Mouse (Mus musculus) limb, embryonic 14.5 days (tissue): ENCODE measurements around the gene Mrc1. TPM values are rescaled to one million over a fixed set of nuclear protein-coding genes. Genes with fewer than 3 reads are reported as not detected.

ENCODE experiments used
- ATAC-seq: fragments of 200-750 bp; cut with Nextera tagmentation; 2 replicates; pipeline ENCODE4 v1.8.0; 2017; ENCODE audit warnings: low read depth, moderate number of reproducible peaks, moderate TSS enrichment; ENCODE audit not compliant: low FRiP score
- DNase-seq: peaks from one replicate; pipeline ENCODE4 v3.0.0-alpha.2; 2015; ENCODE audit warnings: low spot score
- H3K27ac ChIP-seq: fragments of 300-500 bp; sonication (generic); replicated peaks from 2 replicates; pipeline ENCODE4 v1.5.1; 2014; ENCODE audit warnings: low read depth, mild to moderate bottlenecking, low read length, moderate library complexity, mixed read lengths
- H3K27me3 ChIP-seq: fragments of 300-500 bp; sonication (generic); 2 replicates; pipeline ENCODE4 v1.6.1; 2014; ENCODE audit warnings: low read length, mixed read lengths; ENCODE audit not compliant: control insufficient read depth, insufficient read depth
- H3K36me3 ChIP-seq: fragments of 300-500 bp; sonication (generic); 2 replicates; pipeline ENCODE4 v1.6.1; 2014; ENCODE audit warnings: mild to moderate bottlenecking, low read length, moderate library complexity, mixed read lengths; ENCODE audit not compliant: control insufficient read depth, insufficient read depth
- H3K4me1 ChIP-seq: fragments of 300-500 bp; sonication (generic); 2 replicates; pipeline ENCODE4 v1.6.1; 2014; ENCODE audit warnings: antibody characterized with exemption, low read length, mixed read lengths; ENCODE audit not compliant: control insufficient read depth, insufficient read depth
- H3K4me2 ChIP-seq: fragments of 300-500 bp; sonication (generic); replicated peaks from 2 replicates; pipeline ENCODE4 v1.6.1; 2014; ENCODE audit warnings: low read depth, mild to moderate bottlenecking, low read length, moderate library complexity; ENCODE audit not compliant: severe bottlenecking
- H3K4me3 ChIP-seq: fragments of 300-500 bp; sonication (generic); replicated peaks from 2 replicates; pipeline ENCODE4 v1.5.1; 2014; ENCODE audit warnings: low read length
- H3K9ac ChIP-seq: fragments of 300-500 bp; sonication (generic); 2 replicates; pipeline ENCODE4 v1.6.1; 2014; ENCODE audit warnings: mild to moderate bottlenecking, low read depth, low read length, moderate library complexity; ENCODE audit not compliant: severe bottlenecking
- H3K9me3 ChIP-seq: fragments of 300-500 bp; sonication (generic); 2 replicates; pipeline ENCODE4 v1.6.1; 2016; ENCODE audit warnings: low read length; ENCODE audit not compliant: control insufficient read depth
- POLR2A ChIP-seq: fragments of 200-500 bp; IDR thresholded peaks from 2 replicates; pipeline ENCODE4 v1.8.0; 2012; ENCODE audit warnings: inconsistent platforms, mild to moderate bottlenecking, moderate library complexity, borderline replicate concordance; ENCODE audit not compliant: insufficient read depth, insufficient read length; ENCODE audit errors: extremely low read depth
- WGBS: fragments of 180-500 bp; shearing (Covaris S2); extraction: QIAGEN DNeasy Blood & Tissue Kit; methylation state at CpG from one replicate; pipeline ENCODE4 v1.1.7; 2014; 5-methylcytosine and 5-hydroxymethylcytosine counted together
- polyA plus RNA-seq, 2 experiments: library from polyadenylated mRNA; depleted of rRNA in 1 of 2; stranded (reverse) in 1 of 2; unstranded in 1 of 2; fragments of >200 nt; fragmentation: Nextera tagmentation in 1 of 2; extraction: Ambion mirVana in 1 of 2; gene quantifications; 2 replicates each; pipeline versions ENCODE4 v1.2.1 to v1.2.3; 2012 to 2014

The Mrc1 gene
- polyA plus RNA-seq, 2 experiments = 11.8 to 14.9 TPM

DNA sequence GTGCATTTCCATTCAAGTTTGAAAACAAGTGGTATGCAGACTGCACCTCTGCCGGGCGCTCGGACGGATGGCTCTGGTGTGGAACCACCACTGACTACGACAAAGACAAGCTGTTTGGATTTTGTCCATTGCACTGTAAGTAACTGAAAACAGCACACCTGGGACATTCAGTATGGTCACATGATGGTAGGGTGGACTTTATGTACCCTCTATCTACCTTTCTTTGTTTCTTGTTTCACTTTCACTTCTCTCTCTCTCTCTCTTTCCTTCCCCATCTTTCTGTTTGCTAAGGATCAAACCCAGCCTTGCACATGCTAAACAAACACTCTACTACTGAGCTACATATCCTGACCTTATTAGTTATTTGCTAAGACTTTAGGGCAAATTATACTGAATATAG is 15.0 kb downstream of the Mrc1 start:
- Histone ChIP-seq H3K4me1 (no peaks in the 10 kb centered on the region), H3K36me3 (no peaks in the 10 kb centered on the region), H3K9ac (no peak overlapping the region), H3K4me3 (no peak overlapping the region), H3K27ac (no peak overlapping the region), H3K9me3 (no peaks in the 10 kb centered on the region), H3K27me3 (no peaks in the 10 kb centered on the region), H3K4me2 (no peak overlapping the region)
- ATAC-seq (no peak), DNase-seq (no peak)
- 87% methylated on average over 5 of the region's 5 CpGs for WGBS
- TF ChIP-seq POLR2A = no peak

DNA sequence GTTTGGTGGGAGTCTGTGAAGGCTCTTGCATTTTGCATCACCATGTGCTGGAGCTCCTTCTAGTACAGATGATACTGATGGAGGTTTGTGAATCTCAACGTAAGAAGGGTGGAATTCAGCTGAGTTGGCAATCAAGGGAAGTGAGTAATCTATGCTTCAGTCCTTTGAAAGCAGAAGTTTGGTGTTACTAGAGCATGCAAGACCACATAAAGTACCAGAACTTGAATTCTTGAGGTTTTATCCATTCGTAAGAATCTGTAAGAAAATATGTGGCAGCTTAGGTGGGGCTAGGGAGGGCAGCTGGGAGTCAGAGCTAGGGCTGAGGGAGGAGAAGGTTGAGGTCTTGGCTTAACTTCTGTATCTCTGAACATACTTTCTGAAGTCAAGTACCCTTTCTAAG is 15.5 kb downstream of the Mrc1 start:
- no peak for ATAC-seq
- 69% methylated on average over 2 of the region's 2 CpGs for WGBS

DNA sequence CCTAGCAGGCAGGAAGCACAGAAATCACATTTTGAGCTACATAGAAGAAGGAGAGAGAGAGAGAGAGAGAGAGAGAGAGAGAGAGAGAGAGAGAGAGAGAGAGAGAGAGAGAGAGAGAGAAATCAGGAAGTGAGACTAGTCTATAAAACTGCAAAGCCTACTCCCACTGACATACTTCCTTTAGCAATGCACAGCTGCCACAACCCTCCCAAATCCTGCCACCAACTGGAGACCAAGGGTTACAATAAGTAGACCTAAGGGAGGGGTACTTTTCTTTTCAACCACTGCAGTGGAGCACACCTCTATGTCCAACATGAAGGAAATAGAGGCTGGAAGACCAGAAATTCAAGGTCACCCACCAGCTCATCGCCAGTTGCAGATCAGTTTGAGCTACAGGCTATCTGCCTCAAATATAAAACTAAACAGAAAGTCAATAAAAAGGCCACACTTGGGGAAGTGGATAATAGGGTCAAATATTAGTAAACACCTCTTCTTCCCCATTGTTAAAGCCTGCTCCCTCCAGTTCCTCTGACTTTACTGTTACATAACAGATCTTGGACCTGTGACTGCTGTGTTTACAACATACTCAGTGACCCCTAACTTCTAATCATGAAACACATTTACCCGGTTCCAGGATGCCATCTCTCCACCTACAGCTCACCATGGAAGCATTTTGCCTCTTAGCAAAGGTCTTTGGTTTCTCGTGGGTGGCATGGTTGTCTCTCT is 20.8 kb downstream of the Mrc1 start:
- Histone ChIP-seq H3K27me3 (no peaks in the 10 kb centered on the region), H3K9ac (no peak overlapping the region), H3K4me2 (no peak overlapping the region), H3K36me3 (no peaks in the 10 kb centered on the region), H3K4me1 (no peaks in the 10 kb centered on the region), H3K9me3 (no peaks in the 10 kb centered on the region), H3K4me3 (no peak overlapping the region), H3K27ac (no peak overlapping the region)
- no peak for TF ChIP-seq POLR2A
- DNase-seq = no peak
- no peak for ATAC-seq
- WGBS = 72% methylated on average over 3 of the region's 3 CpGs

More for the DNA sequence above, 15.5 kb downstream of the Mrc1 start:
- Histone ChIP-seq H3K27ac (no peak overlapping the region), H3K27me3 (no peaks in the 10 kb centered on the region), H3K9ac (no peak overlapping the region), H3K4me1 (no peaks in the 10 kb centered on the region), H3K36me3 (no peaks in the 10 kb centered on the region), H3K9me3 (no peaks in the 10 kb centered on the region), H3K4me3 (no peak overlapping the region), H3K4me2 (no peak overlapping the region)
- no peak for DNase-seq
- no peak for TF ChIP-seq POLR2A

DNA sequence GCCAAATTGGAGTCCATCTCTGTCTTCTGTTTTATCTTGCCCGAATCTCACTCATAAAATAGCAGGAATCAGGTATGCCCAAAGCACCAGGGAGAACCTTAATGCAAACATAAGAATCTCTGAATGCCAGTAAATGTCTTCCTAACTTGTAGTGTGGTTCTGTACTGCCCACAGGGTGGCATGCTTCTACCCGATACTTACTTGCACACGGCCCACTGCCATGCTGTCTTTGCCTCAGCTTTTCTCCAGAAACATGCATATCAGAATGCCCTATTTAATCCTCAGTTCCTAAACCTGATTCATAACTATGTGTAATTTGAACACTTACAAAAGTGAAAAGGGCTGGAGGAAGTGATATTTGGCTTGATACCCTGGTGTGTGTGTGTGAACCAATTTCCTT is 22.7 kb downstream of the Mrc1 start:
- DNase-seq = no peak
- Histone ChIP-seq H3K9me3 (no peaks in the 10 kb centered on the region), H3K4me1 (no peaks in the 10 kb centered on the region), H3K27ac (no peak overlapping the region), H3K4me3 (no peak overlapping the region), H3K27me3 (no peaks in the 10 kb centered on the region), H3K9ac (no peak overlapping the region), H3K4me2 (no peak overlapping the region), H3K36me3 (no peaks in the 10 kb centered on the region)
- TF ChIP-seq POLR2A = no peak
- 75% methylated on average over 3 of the region's 3 CpGs for WGBS
- ATAC-seq = no peak

DNA sequence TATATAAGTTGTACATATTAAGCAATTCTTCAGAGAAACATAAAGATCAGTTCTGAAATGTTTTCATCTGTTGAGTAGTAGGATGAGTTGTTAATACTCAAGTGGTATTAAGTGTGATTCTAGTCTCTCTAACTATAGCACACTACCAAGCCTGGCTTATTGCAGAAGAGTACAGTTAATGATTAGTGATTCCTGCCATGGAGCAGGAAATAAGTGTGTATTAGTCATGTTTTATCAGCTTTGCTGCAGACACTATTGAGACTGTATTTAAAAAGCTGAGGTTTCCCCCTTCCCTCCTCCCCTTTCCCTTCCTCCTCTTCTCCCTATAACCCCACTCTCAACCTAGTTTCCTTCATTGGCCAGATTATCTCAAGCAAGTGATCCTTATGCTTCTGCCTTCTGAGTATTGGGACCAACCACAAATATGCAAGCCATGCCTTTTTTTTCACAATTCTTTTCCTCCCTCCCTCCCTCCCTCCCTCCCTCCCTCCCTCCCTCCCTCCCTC is 29.2 kb downstream of the Mrc1 start:
- no peak overlapping the region for H3K4me3 ChIP-seq
- TF ChIP-seq POLR2A = no peak

DNA sequence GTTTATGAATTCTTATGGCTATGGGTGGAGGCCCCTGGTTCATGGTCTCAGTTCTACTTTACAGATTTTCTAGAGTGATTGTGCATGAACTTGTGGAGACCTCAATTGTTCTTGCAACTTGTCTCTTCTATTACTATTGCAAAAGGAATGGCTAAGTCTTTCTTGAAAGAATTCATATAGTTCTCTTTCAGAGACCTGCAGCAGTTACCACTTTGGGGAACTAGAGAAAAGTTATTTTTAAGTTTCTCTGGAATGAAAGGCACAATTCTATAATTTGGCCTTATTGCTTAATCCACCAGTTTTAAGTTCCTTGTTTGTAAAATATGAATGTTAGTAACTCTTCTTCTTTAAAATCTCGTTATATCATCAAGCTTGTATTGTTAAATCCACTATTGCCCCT is 32.9 kb downstream of the Mrc1 start:
- Histone ChIP-seq H3K27ac (no peak overlapping the region), H3K4me3 (no peak overlapping the region), H3K27me3 (no peaks in the 10 kb centered on the region), H3K9ac (no peak overlapping the region), H3K4me1 (no peaks in the 10 kb centered on the region), H3K4me2 (no peak overlapping the region), H3K9me3 (no peaks in the 10 kb centered on the region), H3K36me3 (no peaks in the 10 kb centered on the region)
- 64% methylated on average over 1 of the region's 1 CpGs for WGBS
- no peak for ATAC-seq
- DNase-seq = no peak
- no peak for TF ChIP-seq POLR2A

More for the DNA sequence above, 29.2 kb downstream of the Mrc1 start:
- Histone ChIP-seq H3K36me3 (no peaks in the 10 kb centered on the region), H3K27me3 (no peaks in the 10 kb centered on the region), H3K9me3 (no peaks in the 10 kb centered on the region), H3K4me2 (no peak overlapping the region), H3K27ac (no peak overlapping the region), H3K9ac (no peak overlapping the region), H3K4me1 (no peaks in the 10 kb centered on the region)
- DNase-seq (no peak), ATAC-seq (no peak)
